Mouse (Mus musculus) CH12.LX (cell line): ENCODE results near the gene Nf1. TPM values are rescaled to one million over a fixed set of nuclear protein-coding genes. Genes with fewer than 3 reads are reported as not detected.

Experiments used
- DNase-seq: peaks from one replicate; pipeline ENCODE4 v3.0.0-alpha.2; 2013; ENCODE audit errors: extremely low read depth
- H3K27ac ChIP-seq: 2 replicates; pipeline ENCODE4 v1.5.1; 2012; ENCODE audit warnings: low read depth, mild to moderate bottlenecking, control low read depth, moderate library complexity; ENCODE audit not compliant: insufficient read depth
- H3K27me3 ChIP-seq: replicated peaks from 2 replicates; pipeline ENCODE3; 2012; ENCODE audit warnings: inconsistent platforms
- H3K36me3 ChIP-seq, 2 experiments: replicated peaks in 1 of 2; 2 replicates each; pipeline versions ENCODE3 to v1.6.1; 2012; ENCODE audit warnings: inconsistent platforms in 1 of 2, low read length in 1 of 2, mild to moderate bottlenecking in 1 of 2, mixed read lengths in 1 of 2, moderate library complexity in 1 of 2; ENCODE audit not compliant: control insufficient read depth in 1 of 2, insufficient read depth in 1 of 2
- H3K4me1 ChIP-seq, 2 experiments: 2 replicates each; pipeline ENCODE4 v1.6.1; 2012; ENCODE audit warnings: inconsistent platforms in 1 of 2, moderate library complexity in 1 of 2; ENCODE audit not compliant: insufficient read depth in 2 of 2, control insufficient read depth in 1 of 2
- H3K4me2 ChIP-seq: 2 replicates; pipeline ENCODE4 v1.6.1; 2012; ENCODE audit warnings: low read depth, mild to moderate bottlenecking, control low read depth; ENCODE audit not compliant: poor library complexity, insufficient read depth, severe bottlenecking
- H3K4me3 ChIP-seq, 3 experiments: fragments of 150-350 bp in 1 of 3; sonication (generic) in 1 of 3; replicated peaks in 1 of 3; 2 replicates each; pipeline versions ENCODE3 to v1.5.1; 2011 to 2012; ENCODE audit warnings: low read depth in 2 of 3, low read length in 2 of 3, mild to moderate bottlenecking in 2 of 3, moderate library complexity in 2 of 3, control low read depth in 1 of 3, improper control_type of control experiment in 1 of 3, inconsistent platforms in 1 of 3, mixed read lengths in 1 of 3; ENCODE audit not compliant: poor library complexity in 1 of 3
- H3K79me2 ChIP-seq: replicated peaks from 2 replicates; pipeline ENCODE4 v1.6.1; 2012; ENCODE audit warnings: mild to moderate bottlenecking, moderate library complexity; ENCODE audit not compliant: control insufficient read depth, poor library complexity, insufficient read depth, severe bottlenecking; ENCODE audit errors: extremely low read depth
- H3K9ac ChIP-seq: 2 replicates; pipeline ENCODE4 v1.6.1; 2012; ENCODE audit warnings: low read depth, mild to moderate bottlenecking, control low read depth, moderate library complexity; ENCODE audit not compliant: insufficient read depth
- H3K9me3 ChIP-seq: replicated peaks from 2 replicates; pipeline ENCODE3; 2012; ENCODE audit warnings: low read length, inconsistent platforms, mixed read lengths
- CTCF ChIP-seq, 2 experiments: IDR thresholded peaks in 1 of 2; conservative IDR thresholded peaks in 1 of 2; 2 replicates each; pipeline ENCODE4 v1.5.1; 2011 to 2012; ENCODE audit warnings: low read depth in 2 of 2, low read length in 2 of 2, improper control_type of control experiment in 1 of 2, inconsistent platforms in 1 of 2, mild to moderate bottlenecking in 1 of 2, moderate library complexity in 1 of 2
- E2F4 ChIP-seq: IDR thresholded peaks from 2 replicates; pipeline ENCODE4 v1.6.1; 2011; ENCODE audit warnings: low read depth, low read length, improper control_type of control experiment; ENCODE audit not compliant: insufficient replicate concordance
- ELF1 ChIP-seq: IDR thresholded peaks from 2 replicates; pipeline ENCODE4 v1.6.1; 2014; ENCODE audit warnings: low read depth, mild to moderate bottlenecking, inconsistent platforms, low read length, improper control_type of control experiment
- EP300 ChIP-seq: IDR thresholded peaks from 2 replicates; pipeline ENCODE4 v1.6.1; 2011; ENCODE audit warnings: low read length, improper control_type of control experiment
- ETS1 ChIP-seq: conservative IDR thresholded peaks from 2 replicates; pipeline ENCODE4 v1.6.1; 2012; ENCODE audit warnings: low read depth, mild to moderate bottlenecking, inconsistent platforms, low read length, improper control_type of control experiment, moderate library complexity
- GABPA ChIP-seq: IDR thresholded peaks from 2 replicates; pipeline ENCODE4 v1.6.1; 2012; ENCODE audit warnings: low read depth, low read length, improper control_type of control experiment, inconsistent platforms; ENCODE audit not compliant: insufficient replicate concordance
- HCFC1 ChIP-seq: IDR thresholded peaks from 2 replicates; pipeline ENCODE4 v1.6.1; 2012; ENCODE audit warnings: low read depth, mild to moderate bottlenecking, inconsistent platforms, low read length, improper control_type of control experiment
- IRF4 ChIP-seq: IDR thresholded peaks from 2 replicates; pipeline ENCODE4 v1.6.1; 2014; ENCODE audit warnings: low read depth, mild to moderate bottlenecking, inconsistent platforms, low read length, improper control_type of control experiment
- JUN ChIP-seq: IDR thresholded peaks from 2 replicates; pipeline ENCODE4 v1.6.1; 2011; ENCODE audit warnings: low read depth, mild to moderate bottlenecking, low read length, improper control_type of control experiment, moderate library complexity; ENCODE audit not compliant: insufficient read depth
- JUND ChIP-seq: conservative IDR thresholded peaks from 2 replicates; pipeline ENCODE4 v1.6.1; 2011; ENCODE audit warnings: low read depth, low read length, improper control_type of control experiment
- MAFK ChIP-seq: IDR thresholded peaks from 2 replicates; pipeline ENCODE4 v1.6.1; 2011; ENCODE audit warnings: low read length, improper control_type of control experiment; ENCODE audit not compliant: insufficient replicate concordance
- MAX ChIP-seq: IDR thresholded peaks from 2 replicates; pipeline ENCODE4 v1.6.1; 2011; ENCODE audit warnings: low read length, improper control_type of control experiment
- MAZ ChIP-seq: IDR thresholded peaks from 2 replicates; pipeline ENCODE4 v1.6.1; 2012; ENCODE audit warnings: low read depth, mild to moderate bottlenecking, inconsistent platforms, low read length, improper control_type of control experiment, moderate library complexity
- MEF2A ChIP-seq: IDR thresholded peaks from 2 replicates; pipeline ENCODE4 v1.6.1; 2014; ENCODE audit warnings: low read depth, mild to moderate bottlenecking, inconsistent platforms, low read length, improper control_type of control experiment, borderline replicate concordance
- PAX5 ChIP-seq: IDR thresholded peaks from 2 replicates; pipeline ENCODE4 v1.6.1; 2012; ENCODE audit warnings: low read length, inconsistent platforms, mixed read lengths
- POLR2A ChIP-seq: IDR thresholded peaks from 2 replicates; pipeline ENCODE4 v1.6.1; 2011; ENCODE audit warnings: low read depth, mild to moderate bottlenecking, improper control_type of control experiment, low read length
- POLR2AphosphoS2 ChIP-seq: IDR thresholded peaks from 2 replicates; pipeline ENCODE4 v1.6.1; 2011; ENCODE audit warnings: low read depth, low read length, improper control_type of control experiment
- RCOR1 ChIP-seq: conservative IDR thresholded peaks from 2 replicates; pipeline ENCODE4 v1.6.1; 2012; ENCODE audit warnings: low read depth, mild to moderate bottlenecking, inconsistent platforms, low read length, improper control_type of control experiment
- SIN3A ChIP-seq: IDR thresholded peaks from 2 replicates; pipeline ENCODE4 v1.6.1; 2012; ENCODE audit warnings: low read length, improper control_type of control experiment, inconsistent platforms
- SMC3 ChIP-seq: IDR thresholded peaks from 2 replicates; pipeline ENCODE4 v1.6.1; 2011; ENCODE audit warnings: low read depth, low read length, improper control_type of control experiment
- USF1 ChIP-seq: IDR thresholded peaks from 2 replicates; pipeline ENCODE4 v1.6.1; 2014; ENCODE audit warnings: low read depth, mild to moderate bottlenecking, inconsistent platforms, low read length, improper control_type of control experiment
- ZC3H11A ChIP-seq: IDR thresholded peaks from 2 replicates; pipeline ENCODE4 v1.6.1; 2012; ENCODE audit warnings: low read depth, mild to moderate bottlenecking, inconsistent platforms, low read length, improper control_type of control experiment
- ZKSCAN1 ChIP-seq: IDR thresholded peaks from 2 replicates; pipeline ENCODE4 v1.6.1; 2012; ENCODE audit warnings: low read depth, inconsistent platforms, low read length, improper control_type of control experiment, borderline replicate concordance
- ZMIZ1 ChIP-seq: IDR thresholded peaks from 2 replicates; pipeline ENCODE4 v1.6.1; 2012; ENCODE audit warnings: low read depth, mild to moderate bottlenecking, inconsistent platforms, low read length, improper control_type of control experiment
- dilution Hi-C: fragments of 300-500 bp; cut with MboI; formaldehyde crosslinking; loops from 2 replicates; pipeline ENCODE4 v1.14.3; 2020; ENCODE audit warnings: low sequenced_read_pairs; ENCODE audit not compliant: extremely low pct_unique_long_range_greater_than_20kb, extremely low pct_ligation_motif_present
- in situ Hi-C: fragments of 300-500 bp; cut with MboI; formaldehyde crosslinking; loops from 3 replicates; pipeline ENCODE4 v1.14.3; 2019; ENCODE audit warnings: low sequenced_read_pairs, low pct_ligation_motif_present, low pct_unique_long_range_greater_than_20kb, mixed read lengths
- polyA plus RNA-seq: library from polyadenylated mRNA; unstranded; fragments of >175 nt; gene quantifications from 2 replicates; pipeline ENCODE4 v1.2.1, GENCODE M21; 2012; ENCODE audit warnings: low read depth; ENCODE audit not compliant: insufficient read length
- total RNA-seq, 2 experiments: library from RNA; depleted of rRNA; stranded (reverse); fragments of 300-350 nt in 1 of 2; fragments of >200 nt in 1 of 2; gene quantifications; 2 replicates each; pipeline ENCODE4 v1.2.3; 2012 to 2014

Gene Nf1
- total and polyA plus RNA-seq, 3 experiments = 7.3 to 19.5 (median 12.4) TPM

GRCm38 (mm10) chr11:79413761-79414513 lies 74.4 kb downstream of the Nf1 start:
- no peak for DNase-seq
- no peak overlapping the region for H3K4me3 ChIP-seq
- no peak overlapping the region for H3K27ac ChIP-seq
- no peaks in the 10 kb centered on the region for H3K4me1 ChIP-seq
- TF ChIP-seq ZKSCAN1 (no peak), PAX5 (no peak), SMC3 (no peak), JUN (no peak), MAZ (no peak), GABPA (no peak), EP300 (no peak), MAX (no peak), MAFK (no peak), POLR2AphosphoS2 (no peak), MEF2A (no peak), IRF4 (no peak), HCFC1 (no peak), USF1 (no peak), SIN3A (no peak), ZMIZ1 (no peak), RCOR1 (no peak), POLR2A (no peak), ELF1 (no peak)
- no peaks in the 10 kb centered on the region for H3K79me2 ChIP-seq
- H3K36me3 ChIP-seq = peaks cover 9 to 45% of the 10 kb centered on the region in 2 experiments
- dilution Hi-C loops (no loop called here), in situ Hi-C loops (no loop called here)
- no peaks in the 10 kb centered on the region for H3K27me3 ChIP-seq
- no peaks in the 10 kb centered on the region for H3K9me3 ChIP-seq
- H3K9ac ChIP-seq = no peak overlapping the region
- no peak overlapping the region for H3K4me2 ChIP-seq

GRCm38 (mm10) chr11:79422496-79422895 lies 83.0 kb downstream of the Nf1 start:
- no peak for DNase-seq
- Histone ChIP-seq H3K27me3 (no peaks in the 10 kb centered on the region), H3K9ac (no peak overlapping the region), H3K9me3 (no peaks in the 10 kb centered on the region), H3K79me2 (no peaks in the 10 kb centered on the region), H3K27ac (no peak overlapping the region), H3K4me1 (peaks cover 0 to 5% of the 10 kb centered on the region in 2 experiments; a peak in 1 of 4 replicates), H3K36me3 (peaks cover 14 to 34% of the 10 kb centered on the region in 2 experiments), H3K4me3 (no peak overlapping the region), H3K4me2 (no peak overlapping the region)
- TF ChIP-seq ETS1 (no peak), E2F4 (no peak), RCOR1 (no peak), ZC3H11A (no peak), CTCF (conservative IDR thresholded peaks at IDR 0.05 in 1 of 2, IDR thresholded peaks at IDR 0.05 in 1 of 2; ENCODE audit: low read depth in 2 of 2, low read length in 2 of 2) (no peak), MAZ (no peak), JUND (no peak)
- dilution Hi-C loops (no loop called here), in situ Hi-C loops (no loop called here)
